Mouse (Mus musculus) lung, embryonic 14.5 days (tissue): ENCODE measurements around the gene Iqcb1. TPM values are rescaled to one million over a fixed set of nuclear protein-coding genes. Genes with fewer than 3 reads are reported as not detected.
"Not testable (repeated sequence)": the region's sequence is repeated elsewhere in the genome, so short reads cannot be mapped to it uniquely, and the experiment has no call there.

Experiments
- ATAC-seq: fragments of 200-750 bp; cut with Nextera tagmentation; 2 replicates; pipeline ENCODE4 v1.8.0; 2017; ENCODE audit warnings: mild to moderate bottlenecking, moderate TSS enrichment, moderate library complexity; ENCODE audit not compliant: insufficient read depth
- DNase-seq: peaks from one replicate; pipeline ENCODE4 v3.0.0-alpha.2; 2015
- H3K27ac ChIP-seq: fragments of 300-500 bp; sonication (generic); 2 replicates; pipeline ENCODE4 v1.5.1; 2014; ENCODE audit warnings: low read depth, mild to moderate bottlenecking, moderate library complexity
- H3K27me3 ChIP-seq: fragments of 300-500 bp; sonication (generic); 2 replicates; pipeline ENCODE4 v1.6.1; 2014; ENCODE audit warnings: low read length, control low read depth; ENCODE audit not compliant: insufficient read depth
- H3K36me3 ChIP-seq: fragments of 300-500 bp; sonication (generic); 2 replicates; pipeline ENCODE4 v1.6.1; 2014; ENCODE audit warnings: control low read depth; ENCODE audit not compliant: insufficient read depth
- H3K4me1 ChIP-seq: fragments of 300-500 bp; sonication (generic); 2 replicates; pipeline ENCODE4 v1.6.1; 2014; ENCODE audit warnings: antibody characterized with exemption, control low read depth; ENCODE audit not compliant: insufficient read depth
- H3K4me2 ChIP-seq: fragments of 300-500 bp; sonication (generic); 2 replicates; pipeline ENCODE4 v1.6.1; 2014; ENCODE audit warnings: mild to moderate bottlenecking
- H3K4me3 ChIP-seq: fragments of 300-500 bp; sonication (generic); 2 replicates; pipeline ENCODE4 v1.5.1; 2014; ENCODE audit warnings: low read depth, low read length
- H3K9ac ChIP-seq: fragments of 300-500 bp; sonication (generic); 2 replicates; pipeline ENCODE4 v1.6.1; 2014
- H3K9me3 ChIP-seq: fragments of 300-500 bp; sonication (generic); 2 replicates; pipeline ENCODE4 v1.6.1; 2016; ENCODE audit warnings: low read depth, low read length, control low read depth
- CTCF ChIP-seq: IDR thresholded peaks from 2 replicates; pipeline ENCODE4 v1.5.1; 2016; ENCODE audit warnings: antibody characterized with exemption, low read depth
- WGBS: fragments of 180-500 bp; shearing (Covaris S2); extraction: QIAGEN DNeasy Blood & Tissue Kit; methylation state at CpG from one replicate; pipeline ENCODE4 v1.1.7; 2014; 5-methylcytosine and 5-hydroxymethylcytosine counted together
- polyA plus RNA-seq: library from polyadenylated mRNA; unstranded; fragments of >200 nt; fragmentation: Nextera tagmentation; extraction: Ambion mirVana; gene quantifications from 2 replicates; pipeline ENCODE4 v1.2.1, GENCODE M21; 2014

The Iqcb1 gene
- polyA plus RNA-seq, 1 experiment from 2014 or later = 34.4 TPM

- Histone ChIP-seq H3K4me1 (no peaks in the 10 kb centered on the region), H3K36me3 (no peaks in the 10 kb centered on the region), H3K9ac (no peak overlapping the region), H3K27ac (no peak overlapping the region), H3K4me3 (no peak overlapping the region), H3K27me3 (no peaks in the 10 kb centered on the region), H3K9me3 (no peaks in the 10 kb centered on the region), H3K4me2 (no peak overlapping the region)
- 5% methylated on average over 3 of the region's 3 CpGs for WGBS
- ATAC-seq (peak; percentile 69; the same call in 1 of the 2 replicates), DNase-seq (peak; percentile 51)
- no peak for TF ChIP-seq CTCF
Measured at GRCm38 (mm10) chr16:36821474-36821873, 6.7 kb upstream of the Iqcb1 start.

GRCm38 (mm10) chr16:36827611-36828053 lies 553 bp upstream of the Iqcb1 start:
- no peaks in the 10 kb centered on the region for H3K27me3 ChIP-seq
- peak overlapping the region; percentile 88 for H3K9ac ChIP-seq
- H3K27ac ChIP-seq = no peak overlapping the region
- H3K4me2 ChIP-seq = peak overlapping the region; percentile 86
- no peak for TF ChIP-seq CTCF
- H3K36me3 ChIP-seq = peaks cover 5% of the 10 kb centered on the region
- peak overlapping the region; percentile 87 for H3K4me3 ChIP-seq
- WGBS = 5% methylated on average over 11 of the region's 11 CpGs
- no peaks in the 10 kb centered on the region for H3K4me1 ChIP-seq
- ATAC-seq (no peak), DNase-seq (no peak)
- no peaks in the 10 kb centered on the region for H3K9me3 ChIP-seq

GRCm38 (mm10) chr16:36828820-36829219 lies 635 bp downstream of the Iqcb1 start:
- Histone ChIP-seq H3K9me3 (no peaks in the 10 kb centered on the region), H3K27me3 (no peaks in the 10 kb centered on the region), H3K27ac (no peak overlapping the region), H3K4me2 (peak overlapping the region; percentile 86), H3K36me3 (peaks cover 5% of the 10 kb centered on the region), H3K9ac (peak overlapping the region; percentile 88), H3K4me1 (no peaks in the 10 kb centered on the region), H3K4me3 (peak overlapping the region; percentile 87)
- WGBS = 3% methylated on average over 11 of the region's 11 CpGs
- peak; percentile 22 for ATAC-seq
- TF ChIP-seq CTCF = no peak
- peak; percentile 21 for DNase-seq

GRCm38 (mm10) chr16:36846894-36847293 lies 18.7 kb downstream of the Iqcb1 start:
- not testable (repeated sequence) for ATAC-seq, H3K27me3 ChIP-seq, H3K9ac ChIP-seq, H3K4me3 ChIP-seq, DNase-seq, H3K4me2 ChIP-seq, H3K27ac ChIP-seq, H3K4me1 ChIP-seq, H3K9me3 ChIP-seq
- WGBS = 85% methylated on average over 1 of the region's 1 CpGs
- peaks cover 26% of the 10 kb centered on the region for H3K36me3 ChIP-seq

- no peak overlapping the region for H3K4me3 ChIP-seq
- ATAC-seq = no peak
- H3K4me2 ChIP-seq = no peak overlapping the region
- H3K4me1 ChIP-seq = no peaks in the 10 kb centered on the region
- WGBS = 87% methylated on average over 3 of the region's 3 CpGs
- no peak overlapping the region for H3K27ac ChIP-seq
- TF ChIP-seq CTCF = no peak
- no peak overlapping the region for H3K9ac ChIP-seq
- no peaks in the 10 kb centered on the region for H3K9me3 ChIP-seq
- no peaks in the 10 kb centered on the region for H3K27me3 ChIP-seq
- DNase-seq = no peak
- H3K36me3 ChIP-seq = peaks cover 19% of the 10 kb centered on the region
Measured at GRCm38 (mm10) chr16:36851202-36851601, 23.0 kb downstream of the Iqcb1 start.

GRCm38 (mm10) chr16:36863585-36863984 lies 35.4 kb downstream of the Iqcb1 start:
- Histone ChIP-seq H3K36me3 (peaks cover 38% of the 10 kb centered on the region), H3K4me3 (no peak overlapping the region), H3K27ac (no peak overlapping the region), H3K9me3 (no peaks in the 10 kb centered on the region), H3K4me2 (no peak overlapping the region), H3K27me3 (no peaks in the 10 kb centered on the region), H3K4me1 (no peaks in the 10 kb centered on the region), H3K9ac (no peak overlapping the region)
- no peak for TF ChIP-seq CTCF
- ATAC-seq (no peak), DNase-seq (no peak)
- WGBS = 92% methylated on average over 3 of the region's 3 CpGs

- Histone ChIP-seq H3K4me2 (no peak overlapping the region), H3K9ac (no peak overlapping the region), H3K27ac (no peak overlapping the region), H3K4me3 (no peak overlapping the region), H3K36me3 (peaks cover 45% of the 10 kb centered on the region), H3K4me1 (no peaks in the 10 kb centered on the region), H3K27me3 (no peaks in the 10 kb centered on the region), H3K9me3 (no peaks in the 10 kb centered on the region)
- DNase-seq (no peak), ATAC-seq (no peak)
- WGBS = 89% methylated on average over 2 of the region's 2 CpGs
- TF ChIP-seq CTCF = no peak
Measured at GRCm38 (mm10) chr16:36869442-36869841, 41.3 kb downstream of the Iqcb1 start.
